Mouse (Mus musculus) kidney, adult 8-10 months (tissue): ENCODE measurements at regions not wholly inside any gene's neighbourhood (a gene's known extent, or its start where the extent isn't known, plus 50 kb on each side); places are given as distances from the start of the nearest gene placed in this dataset.

Experiments used
- DNase-seq, 2 experiments: peaks; one replicate each; pipeline ENCODE4 v3.0.0; 2022

DNA sequence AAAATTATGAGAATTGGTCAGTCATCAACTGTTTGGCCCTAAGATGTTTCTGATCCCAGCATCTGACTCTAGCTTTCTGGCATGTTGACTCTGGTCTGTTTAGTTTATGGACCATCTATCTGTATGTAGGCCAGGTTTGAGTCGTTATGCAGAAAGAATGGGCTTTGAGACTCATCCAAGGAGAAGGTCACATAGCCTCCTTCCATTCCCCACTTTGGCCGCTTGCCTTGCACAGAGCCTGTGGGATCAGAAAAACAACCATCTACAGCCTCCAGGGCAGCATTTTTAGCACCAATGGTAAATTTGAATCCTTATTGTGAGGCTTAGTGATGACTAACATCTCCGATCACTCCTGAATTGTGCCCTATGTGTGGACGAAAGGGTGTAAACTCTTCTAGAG, 257.9 kb upstream of the Id4 start:
- DNase-seq: no peak

DNA sequence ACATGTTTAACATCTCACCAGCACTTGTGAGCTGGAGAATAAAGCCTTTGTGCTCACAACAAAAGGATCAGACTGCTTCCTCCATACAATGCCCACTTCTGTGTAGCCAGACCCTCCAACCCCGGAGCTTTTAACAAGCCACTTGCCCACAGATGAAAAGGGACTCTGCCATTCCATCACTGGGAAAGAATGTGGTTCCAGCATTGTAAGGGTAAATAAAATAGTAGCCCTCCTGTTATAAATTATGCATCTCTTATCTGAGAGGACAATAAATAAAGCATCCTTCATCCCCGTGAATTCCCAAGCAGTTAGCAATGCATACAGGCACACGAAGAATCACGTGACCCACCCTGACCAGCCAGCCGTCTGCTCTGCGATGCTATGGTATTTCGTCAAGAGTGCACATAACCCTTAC, 247.7 kb upstream of the Id4 start:
- no peak for DNase-seq

DNA sequence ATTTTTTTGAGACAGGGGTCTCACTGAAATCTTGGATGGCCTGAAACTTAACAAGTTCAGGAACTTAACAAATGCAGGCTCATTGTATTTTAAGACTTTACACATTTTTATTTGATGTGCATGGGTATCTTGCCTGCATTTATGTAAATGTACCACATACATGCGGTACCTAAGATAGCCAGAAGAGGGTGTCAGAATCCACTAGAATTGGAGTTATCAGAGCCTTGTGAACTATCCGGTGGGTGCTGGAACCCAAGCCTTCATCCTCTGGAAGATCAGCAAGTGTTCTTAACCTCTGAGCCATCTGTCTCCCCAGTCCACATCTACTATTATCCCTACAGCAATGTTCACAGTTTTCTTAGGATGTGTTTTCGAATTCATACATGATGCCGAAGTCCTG, 245.7 kb upstream of the Id4 start:
- DNase-seq: no peak

DNA sequence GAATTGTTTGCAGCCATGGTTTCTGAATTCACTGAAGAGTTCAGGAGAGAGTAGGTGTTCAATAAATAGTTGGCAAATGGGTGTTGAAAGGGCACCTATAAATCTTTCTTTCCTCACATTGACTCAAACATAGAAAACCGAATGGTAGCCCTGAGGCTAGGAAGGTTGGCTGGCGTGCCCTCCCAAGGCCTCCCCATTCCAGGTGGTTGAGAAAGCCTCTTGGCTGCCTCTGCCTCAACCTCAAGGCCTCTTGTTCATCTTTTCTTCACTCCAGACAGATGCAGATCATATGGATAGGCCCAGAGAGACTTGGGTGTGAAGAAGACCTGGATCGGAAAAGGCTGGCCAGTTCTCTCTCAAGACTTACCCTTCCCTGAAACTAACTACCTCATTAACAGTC, 245.0 kb upstream of the Id4 start:
- DNase-seq: no peak

DNA sequence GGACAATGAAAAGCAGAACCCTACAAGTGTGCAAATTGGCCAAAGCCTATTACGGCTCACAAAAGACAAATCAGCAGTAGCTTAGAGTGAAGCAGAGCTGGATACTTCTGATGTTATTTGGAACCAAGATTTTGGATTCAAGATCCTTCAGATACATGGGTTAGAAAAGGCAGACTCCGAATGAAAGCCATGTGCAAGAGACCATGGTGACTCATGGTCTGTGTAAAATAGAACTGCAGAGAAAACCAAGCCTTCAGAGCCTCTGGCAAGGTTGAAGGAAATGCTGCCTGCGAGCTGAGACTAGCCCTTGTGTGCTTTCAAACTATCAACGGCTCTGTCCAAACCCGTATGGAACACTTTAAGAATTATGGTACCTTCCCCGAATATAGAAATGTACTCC, 244.4 kb upstream of the Id4 start:
- no peak for DNase-seq

DNA sequence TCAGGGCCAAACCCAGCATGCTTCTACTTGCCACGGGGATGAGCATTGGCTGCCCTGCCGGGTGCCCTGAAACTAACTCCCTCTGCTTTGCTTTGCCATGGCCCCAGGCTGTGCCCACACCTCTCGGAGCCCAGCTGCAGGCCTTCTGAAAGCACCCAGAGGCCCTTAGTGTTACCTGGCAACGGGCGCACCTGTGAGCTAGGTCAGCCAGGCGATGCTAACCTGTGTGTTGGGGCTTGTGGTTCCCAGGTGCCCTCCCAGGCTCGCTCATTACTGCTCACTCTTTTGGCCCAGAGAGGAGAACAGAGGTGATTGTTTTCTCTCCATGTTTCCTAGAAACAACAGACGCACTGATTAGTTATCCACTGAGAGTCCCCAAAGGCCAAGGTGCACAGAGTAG, 243.4 kb upstream of the Id4 start:
- DNase-seq: peak in 1 of 2 experiments; percentile 7

DNA sequence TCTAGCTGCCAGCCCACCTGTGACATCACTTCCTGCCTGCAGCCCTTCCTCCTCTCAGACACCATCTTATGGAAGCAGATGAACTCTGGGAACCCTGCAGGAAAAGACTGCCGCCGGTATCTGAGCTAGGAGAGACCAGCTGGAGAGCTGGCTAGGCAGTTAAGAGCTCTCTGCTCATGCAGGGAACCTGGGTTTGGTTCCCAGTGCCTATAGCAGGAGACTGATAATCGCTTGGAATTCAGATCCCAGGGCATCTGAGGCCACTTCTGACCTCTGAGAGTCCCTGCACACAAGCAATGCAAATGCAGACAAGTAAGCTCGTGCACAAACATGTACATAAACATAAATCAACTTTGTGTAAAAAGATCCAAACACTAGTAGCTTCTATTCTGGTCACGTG, 242.4 kb upstream of the Id4 start:
- no peak for DNase-seq

DNA sequence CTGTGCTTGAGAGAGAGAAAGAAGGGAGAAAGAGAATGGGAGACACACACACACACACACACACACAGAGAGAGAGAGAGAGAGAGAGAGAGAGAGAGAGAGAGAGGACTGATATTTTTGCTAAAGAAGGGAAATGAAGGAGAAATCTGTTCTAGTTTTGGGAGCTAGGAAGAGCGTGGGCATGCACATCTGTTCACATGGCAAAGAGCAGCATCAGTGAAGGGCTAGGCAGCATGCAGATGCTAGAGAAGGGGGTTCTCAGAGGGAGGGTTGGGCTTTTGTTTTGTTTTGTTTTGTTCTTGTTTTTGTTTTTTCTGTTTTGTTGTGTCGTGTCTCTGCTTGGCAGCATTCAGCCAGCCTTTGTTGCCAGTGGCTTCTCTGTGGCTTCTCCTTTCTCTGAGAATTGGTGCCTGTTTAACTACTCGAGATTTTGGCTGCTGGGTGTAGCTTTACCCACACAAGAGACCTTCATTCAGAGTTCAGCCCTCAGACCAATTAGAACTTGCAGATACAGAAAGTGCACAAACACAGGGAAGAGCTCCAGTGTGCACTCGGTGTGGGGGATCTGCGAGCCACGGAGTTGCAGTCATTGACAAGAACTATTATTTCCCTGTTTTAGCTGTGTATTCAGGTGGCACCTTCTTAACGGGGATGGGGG, 237.9 kb upstream of the Id4 start:
- no peak for DNase-seq

DNA sequence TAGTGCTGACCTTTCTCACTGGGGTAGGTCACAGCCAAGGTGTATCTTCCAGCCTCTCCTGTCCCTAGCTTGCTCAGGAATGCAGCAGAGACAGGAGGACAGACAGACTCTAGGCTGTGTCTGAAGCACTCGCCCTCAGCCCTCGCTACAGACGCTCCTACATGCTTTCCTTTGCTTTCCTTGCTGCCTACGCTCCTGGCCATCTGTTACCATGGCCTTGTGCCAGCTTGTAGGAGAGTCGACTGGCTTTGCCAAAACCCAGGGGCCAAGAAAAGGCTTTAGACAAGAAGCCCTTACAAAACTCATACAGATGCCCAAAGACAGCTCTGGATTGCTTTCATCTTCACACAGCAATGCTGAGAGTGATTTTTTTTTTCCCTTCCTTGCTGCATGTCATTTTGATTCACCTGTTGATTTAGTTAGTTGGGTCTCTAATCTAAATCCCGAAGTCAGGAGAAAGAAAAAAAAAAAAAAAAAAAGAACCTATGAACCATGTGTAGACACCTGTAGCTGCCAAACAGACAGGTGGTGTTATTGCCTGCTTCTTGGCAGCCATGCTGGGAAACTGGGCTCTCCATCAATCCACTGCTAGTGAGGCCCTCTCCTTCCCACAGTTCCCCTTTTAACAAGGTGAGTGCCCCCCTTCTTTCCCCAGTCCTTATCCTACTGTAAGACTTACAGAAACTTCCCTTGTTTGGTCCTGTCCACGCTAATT, 233.1 kb upstream of the Id4 start:
- peak; percentile 7 to 22 for DNase-seq

DNA sequence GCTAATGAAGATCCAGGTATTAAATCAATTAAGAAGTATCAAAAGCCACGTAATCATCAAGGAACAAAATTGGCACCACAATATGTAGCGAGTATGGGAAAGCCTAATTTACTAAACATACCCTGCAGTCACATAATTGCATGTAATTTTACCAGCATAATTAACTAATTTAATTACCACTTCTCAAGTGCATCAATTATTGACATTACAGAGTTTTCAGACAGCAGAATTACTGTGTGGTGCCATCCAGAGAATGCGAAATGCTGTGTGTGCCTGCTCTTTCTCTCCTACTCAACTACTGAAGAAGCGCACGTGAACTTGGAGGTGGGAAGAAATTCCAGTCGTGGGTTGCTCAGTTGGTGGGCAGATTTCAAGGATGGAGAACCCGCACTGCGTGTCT, 229.5 kb upstream of the Id4 start:
- DNase-seq: no peak

DNA sequence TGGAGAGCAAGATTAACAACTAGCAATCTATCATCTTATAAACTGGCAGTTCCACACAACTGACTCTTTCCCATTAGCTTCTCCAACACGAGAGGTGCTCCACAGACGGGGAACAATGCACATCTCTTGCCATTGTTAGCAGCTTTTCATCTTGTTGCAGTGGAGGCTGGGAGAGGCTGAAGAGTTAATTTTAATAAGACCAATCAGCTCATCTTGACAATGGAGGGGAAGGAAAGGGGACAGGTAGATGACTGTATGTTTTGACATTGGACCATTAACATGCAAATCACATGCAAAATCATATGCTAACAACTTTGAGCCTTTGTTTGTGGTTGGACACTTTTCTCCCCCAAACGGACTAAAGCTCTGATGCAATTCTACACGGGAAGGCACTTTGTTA, 218.9 kb upstream of the Id4 start:
- no peak for DNase-seq

DNA sequence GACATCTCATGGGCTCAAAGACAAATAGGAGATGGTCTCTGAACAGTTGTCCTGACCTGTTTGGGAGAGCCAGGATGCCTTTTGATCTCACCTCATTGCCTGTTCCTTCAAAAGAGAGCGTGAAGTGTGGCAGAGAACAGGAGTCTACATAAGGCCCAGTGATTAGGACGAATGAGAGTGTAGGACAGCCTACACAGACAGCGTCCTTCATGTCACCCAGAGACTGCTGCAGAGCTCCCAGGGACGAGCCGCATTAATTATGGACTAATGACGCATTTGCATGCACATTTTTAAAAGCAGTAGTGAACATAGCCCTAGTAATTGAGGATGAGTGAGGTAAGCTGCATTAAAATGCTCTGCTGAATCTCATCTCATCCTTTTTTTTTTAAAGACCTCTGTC, 218.5 kb upstream of the Id4 start:
- no peak for DNase-seq

DNA sequence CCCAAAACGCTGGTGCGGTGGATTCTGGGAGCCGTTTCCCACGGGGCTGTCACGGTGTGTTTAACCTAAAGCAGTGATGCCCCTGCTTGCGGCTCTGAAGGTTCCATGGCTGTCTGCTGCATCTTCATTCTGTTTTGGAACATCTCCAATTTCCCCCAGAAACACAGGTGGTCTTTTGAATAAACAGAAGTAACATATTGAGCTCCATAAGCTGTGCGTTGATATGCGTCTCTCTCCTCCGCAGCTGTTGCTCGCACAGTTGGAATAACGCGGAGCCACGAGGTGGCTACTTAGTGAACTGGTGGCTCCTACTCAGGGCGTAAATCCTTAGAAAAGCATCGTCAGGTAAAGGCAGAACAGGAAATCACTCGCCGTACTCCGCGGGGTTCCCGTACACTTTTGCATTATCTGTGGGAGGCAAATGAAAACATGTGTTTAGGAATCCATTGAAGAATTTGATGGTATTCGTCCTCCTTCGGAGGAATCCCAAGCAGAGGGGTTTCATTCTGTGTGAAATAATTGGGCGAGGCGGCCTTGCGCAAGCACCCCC, 214.8 kb upstream of the Id4 start:
- DNase-seq: no peak

DNA sequence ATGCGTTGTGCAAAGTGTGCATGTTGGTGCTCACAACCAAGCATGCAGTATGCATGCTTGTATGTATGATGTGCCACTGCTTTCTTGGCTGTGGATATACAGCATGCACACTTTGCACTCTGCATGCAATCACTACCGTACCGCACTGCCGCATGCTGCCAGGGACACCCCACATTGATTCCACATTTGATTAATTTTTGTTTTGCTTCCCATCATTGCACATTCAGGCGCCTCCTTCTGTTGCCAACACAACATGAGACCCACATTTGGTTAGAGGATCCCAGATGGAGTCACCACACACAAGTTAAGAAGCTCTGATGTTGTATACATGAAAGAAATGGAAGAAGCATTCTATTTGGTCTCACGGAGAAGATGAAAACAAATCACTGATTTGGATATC, 211.2 kb upstream of the Id4 start:
- no peak for DNase-seq

DNA sequence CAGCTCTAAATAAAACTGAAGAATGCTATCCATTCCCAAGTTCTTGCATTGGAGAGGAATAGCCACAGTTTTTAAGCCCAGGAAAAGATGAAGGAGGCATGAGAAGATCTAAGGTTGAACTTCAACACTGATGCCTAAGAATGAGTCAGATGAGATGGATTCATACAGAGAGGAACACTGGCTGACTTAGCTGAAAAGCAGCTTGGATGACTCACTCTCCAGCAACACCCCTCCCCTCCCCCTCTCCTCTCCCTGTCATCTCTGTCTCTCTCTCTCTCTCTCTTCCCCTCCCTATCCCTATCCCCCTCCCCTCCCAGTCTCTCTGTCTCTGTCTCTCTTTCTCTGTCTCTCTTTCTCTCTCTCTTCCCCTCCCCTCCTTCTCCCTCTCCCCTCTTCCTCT, 186.4 kb upstream of the Id4 start:
- DNase-seq: no peak

DNA sequence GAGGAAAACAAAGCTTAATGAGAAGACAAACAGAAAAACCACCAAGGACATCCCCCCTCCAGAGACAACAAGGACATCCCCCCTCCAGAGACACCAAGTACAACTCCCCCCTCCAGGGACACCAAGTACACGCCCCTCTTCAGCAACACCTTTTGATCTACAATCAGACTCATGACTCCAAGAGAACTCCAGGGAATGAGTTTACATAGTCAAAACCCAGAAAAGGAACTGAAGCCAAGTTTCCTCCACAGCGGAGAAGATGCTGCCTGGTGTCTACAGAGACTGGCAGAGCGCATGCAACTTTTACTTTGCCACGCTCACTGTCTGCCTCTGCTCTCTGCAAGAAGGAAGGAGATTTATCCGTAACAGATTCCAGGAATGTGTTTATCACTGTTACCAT, 185.7 kb upstream of the Id4 start:
- no peak for DNase-seq

DNA sequence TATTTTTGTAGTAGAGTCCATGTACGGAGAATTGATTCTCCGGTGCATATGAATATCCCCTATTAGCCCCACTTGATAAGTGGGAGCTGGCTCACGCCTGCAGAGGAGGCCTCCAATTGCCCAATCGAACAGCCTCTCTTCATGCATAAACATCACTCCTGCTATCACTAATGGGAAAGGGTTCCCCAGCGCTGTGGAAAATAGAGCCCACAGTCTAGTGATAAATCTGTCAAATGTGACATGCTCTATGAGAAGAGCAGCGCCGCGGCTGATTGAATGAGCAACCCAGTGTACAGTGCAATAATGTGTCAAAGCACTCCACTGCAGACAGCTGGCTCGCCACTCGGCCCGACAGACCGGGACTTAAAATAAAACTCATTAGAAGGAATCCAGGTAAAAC, 182.8 kb upstream of the Id4 start:
- no peak for DNase-seq

DNA sequence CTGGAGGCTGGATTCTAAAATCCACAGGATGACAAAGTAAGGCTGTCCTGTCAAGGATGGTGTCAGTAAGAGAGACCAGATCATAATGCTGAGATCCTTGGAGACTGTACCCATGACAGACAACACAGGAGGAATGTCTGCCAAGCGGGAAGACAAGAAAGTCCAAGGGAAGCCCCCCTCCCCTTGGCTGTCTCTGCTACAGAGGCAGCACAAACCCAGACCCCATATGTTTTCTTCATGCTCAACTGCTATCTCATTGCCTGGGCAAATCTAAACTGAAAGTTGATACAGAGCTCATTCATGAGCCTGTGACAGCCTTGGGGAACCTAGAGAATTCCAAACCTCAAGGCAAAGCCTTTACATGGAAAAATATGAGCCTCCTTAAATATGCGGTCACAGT, 177.7 kb upstream of the Id4 start:
- DNase-seq: no peak

DNA sequence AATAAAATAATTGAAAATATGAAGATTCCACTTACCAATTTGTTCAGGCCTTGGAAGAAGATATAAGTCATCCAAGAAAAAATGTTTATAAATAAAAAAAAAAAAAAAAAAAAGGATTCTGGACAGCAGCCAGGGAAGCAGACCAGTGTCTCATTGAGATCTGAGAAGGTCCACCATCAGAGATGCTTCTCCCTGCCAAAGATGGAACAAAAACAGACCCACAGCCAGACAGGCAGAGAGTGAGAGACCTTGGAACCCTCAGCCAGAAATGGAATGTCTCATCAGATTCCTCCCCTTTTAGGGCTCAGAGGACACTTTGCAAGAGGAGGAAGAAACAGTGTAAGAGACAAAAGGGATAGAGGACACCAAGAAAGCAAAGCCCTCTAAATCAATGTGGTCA, 177.2 kb upstream of the Id4 start:
- no peak for DNase-seq

DNA sequence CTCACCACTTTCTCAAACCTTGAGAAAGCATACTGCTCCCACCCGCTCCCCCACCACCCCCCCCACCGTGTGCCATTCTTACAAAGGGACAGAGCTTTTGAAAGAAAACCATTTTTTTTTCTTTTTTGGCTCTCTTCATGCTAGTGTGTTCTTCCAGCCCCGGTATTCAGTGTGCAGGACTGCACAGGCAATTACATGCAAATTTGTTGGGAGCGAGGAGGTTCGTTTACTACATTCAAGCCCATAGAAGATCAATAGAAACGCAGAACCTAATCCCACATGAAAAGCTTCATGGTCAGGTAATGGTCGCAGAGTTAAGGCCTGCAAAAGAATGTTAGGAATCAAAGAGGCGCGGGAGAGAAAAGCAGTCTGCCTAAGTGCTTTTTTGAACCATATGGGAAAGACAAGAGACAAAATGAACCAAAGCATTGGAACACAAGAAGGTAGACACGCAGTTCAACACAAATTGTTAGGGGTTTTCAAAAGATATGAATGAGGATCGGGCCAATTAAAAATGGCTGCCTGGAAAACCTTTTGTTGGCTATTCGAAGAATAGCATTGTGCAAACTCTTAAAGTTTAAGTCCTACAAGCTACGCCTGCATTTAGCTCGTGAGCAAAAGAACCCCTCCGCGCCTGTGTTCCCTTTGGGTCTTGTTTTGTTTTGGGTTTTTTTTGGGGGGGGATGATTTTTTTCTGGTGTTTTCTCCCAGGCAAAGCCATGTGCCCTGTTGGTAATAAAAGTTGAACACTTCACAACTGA, 166.6 kb upstream of the Id4 start:
- no peak for DNase-seq

DNA sequence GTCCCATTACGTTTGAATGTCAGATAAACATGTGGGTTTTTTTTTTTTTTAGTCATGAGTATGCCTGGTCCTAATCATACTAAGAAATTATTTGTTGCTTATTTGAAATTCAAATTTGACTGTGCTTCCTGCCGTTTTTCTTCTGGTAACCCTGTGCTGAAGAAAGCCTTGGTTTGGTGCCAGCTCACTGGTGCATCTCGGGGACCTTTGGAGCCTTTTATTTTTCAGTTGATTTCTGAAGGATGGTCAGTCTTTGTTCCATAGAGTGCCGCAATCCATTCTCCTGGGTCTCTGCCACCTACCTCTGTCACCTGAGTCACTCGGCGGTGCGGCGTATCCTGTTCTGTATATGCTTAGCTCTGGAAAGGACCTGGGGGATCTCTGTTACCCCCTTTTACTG, 158.9 kb upstream of the Id4 start:
- peak; percentile 79 to 81 for DNase-seq

DNA sequence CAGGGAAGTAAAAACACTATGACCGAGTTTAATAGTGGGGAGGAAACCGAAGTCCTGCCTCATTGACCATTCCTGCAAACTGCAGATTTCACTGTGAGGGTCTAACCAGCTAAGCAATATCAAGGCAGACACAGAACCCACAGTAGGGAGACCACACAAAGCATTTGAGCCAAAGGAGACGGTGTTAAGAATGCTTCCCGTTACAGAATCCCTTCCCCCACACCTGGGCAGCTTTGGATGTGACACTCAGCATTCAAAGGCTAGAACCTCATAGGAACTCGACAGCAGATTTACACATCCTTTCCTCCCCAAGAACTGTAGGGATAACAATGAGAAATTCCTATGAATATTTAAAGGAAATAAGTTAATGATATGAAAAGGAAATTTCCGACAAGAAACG, 158.5 kb upstream of the Id4 start:
- DNase-seq: no peak

DNA sequence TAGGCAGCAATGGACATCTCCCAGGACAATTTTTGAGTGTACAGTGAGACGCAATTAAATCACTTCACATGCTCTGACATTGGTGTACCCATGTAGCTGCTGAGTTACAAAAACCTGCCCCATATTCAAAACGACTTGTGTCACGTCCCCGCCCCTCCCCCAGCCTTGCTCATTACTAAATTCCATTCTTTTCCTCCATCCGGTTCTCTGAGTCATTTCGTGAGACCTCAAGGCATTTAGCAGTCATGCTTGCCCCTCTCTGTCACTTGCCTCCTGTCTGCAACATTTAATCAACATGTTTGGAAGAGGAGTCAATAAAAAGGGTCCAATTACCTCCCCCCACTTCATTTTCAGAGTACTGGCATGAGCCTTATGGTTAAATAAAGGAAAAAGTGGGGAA, 156.3 kb upstream of the Id4 start:
- DNase-seq: no peak

DNA sequence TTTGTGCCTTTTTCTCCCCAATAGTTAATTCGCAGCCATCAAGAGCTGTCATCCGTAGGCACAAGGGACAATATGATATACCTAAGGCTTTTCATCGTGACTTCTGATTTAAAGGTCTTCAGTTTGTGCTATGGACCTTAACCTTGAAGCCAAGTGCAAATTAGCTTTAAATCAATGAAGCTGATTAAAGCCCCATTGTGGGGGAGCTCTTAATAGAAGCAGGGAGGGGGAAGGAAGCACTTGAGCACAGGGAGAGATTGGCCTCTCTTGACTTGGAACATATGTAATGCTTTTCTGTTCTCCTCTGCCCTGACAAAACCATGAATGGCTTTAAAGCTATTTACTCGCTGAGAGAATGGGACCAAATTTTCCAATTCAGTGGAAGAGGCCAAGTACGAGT, 154.1 kb upstream of the Id4 start:
- no peak for DNase-seq
